Mouse (Mus musculus) megakaryocyte, embryonic 14.5 days (primary cell): ENCODE measurements at regions not wholly inside any gene's neighbourhood (a gene's known extent, or its start where the extent isn't known, plus 50 kb on each side); places are given as distances from the start of the nearest gene placed in this dataset.

Experiments used
- FLI1 ChIP-seq: IDR thresholded peaks from 2 replicates; pipeline ENCODE4 v1.6.1; 2012; ENCODE audit warnings: low read length, inconsistent platforms, mixed read lengths
- GATA1 ChIP-seq: IDR thresholded peaks from 3 replicates; pipeline ENCODE4 v1.6.1; 2012; ENCODE audit warnings: mixed read lengths, low read length, inconsistent platforms, borderline replicate concordance

DNA sequence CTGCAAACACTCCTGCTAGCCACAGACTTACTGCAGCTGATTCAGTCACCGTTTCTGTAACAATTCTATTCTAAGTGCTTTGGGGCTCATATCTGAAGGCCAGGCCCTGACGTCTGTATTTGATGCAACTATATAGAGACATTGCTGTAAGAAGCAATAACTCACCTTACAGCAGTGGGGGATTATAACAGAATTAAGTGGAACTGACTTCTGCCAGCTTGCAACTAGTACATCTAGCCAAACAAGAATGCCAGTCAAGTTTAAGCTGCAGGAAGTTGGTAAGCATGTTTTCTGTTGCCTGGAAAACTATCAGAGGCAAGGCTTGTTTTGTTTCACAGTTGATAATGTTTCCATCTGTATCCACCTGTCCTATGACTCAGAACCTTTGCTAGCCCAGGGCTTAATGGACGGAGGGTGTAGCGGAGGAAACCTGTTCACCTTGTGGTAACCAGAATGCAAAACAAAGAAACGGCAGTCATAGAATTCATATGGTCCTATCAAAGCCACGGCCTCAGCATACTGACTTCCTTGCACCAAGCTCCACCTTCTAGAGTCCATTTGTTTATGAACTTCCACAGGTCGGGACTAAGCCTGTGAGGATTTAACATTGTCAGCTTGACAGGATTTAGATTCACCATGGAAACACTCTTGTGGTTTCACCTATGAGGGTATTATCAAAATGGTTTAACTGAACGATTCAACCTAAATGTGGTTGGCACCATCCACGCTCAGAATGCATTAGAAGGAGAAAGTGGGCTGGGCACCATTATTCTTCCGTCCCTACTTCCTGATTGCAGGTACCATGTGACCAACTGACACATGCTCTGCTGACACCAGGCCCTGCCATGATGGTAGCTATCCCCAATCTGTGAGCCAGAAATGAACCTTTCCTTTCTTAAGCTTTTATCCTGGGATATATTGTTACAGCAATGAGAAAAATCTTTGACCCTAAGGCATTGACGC, 216.2 kb downstream of the Irx1 start:
- TF ChIP-seq GATA1 (no peak), FLI1 (no peak)
